Mouse (Mus musculus) adipocyte (in vitro differentiated cells): ENCODE measurements around the gene Fmnl3.

Source experiments
- DNase-seq: peaks from one replicate; pipeline ENCODE4 v3.0.0-alpha.2; 2016; ENCODE audit warnings: low spot score

Fmnl3 gene

GRCm38 (mm10) chr15:99317267-99317651, 53.0 kb downstream of the Fmnl3 start:
- DNase-seq: no peak

DNA sequence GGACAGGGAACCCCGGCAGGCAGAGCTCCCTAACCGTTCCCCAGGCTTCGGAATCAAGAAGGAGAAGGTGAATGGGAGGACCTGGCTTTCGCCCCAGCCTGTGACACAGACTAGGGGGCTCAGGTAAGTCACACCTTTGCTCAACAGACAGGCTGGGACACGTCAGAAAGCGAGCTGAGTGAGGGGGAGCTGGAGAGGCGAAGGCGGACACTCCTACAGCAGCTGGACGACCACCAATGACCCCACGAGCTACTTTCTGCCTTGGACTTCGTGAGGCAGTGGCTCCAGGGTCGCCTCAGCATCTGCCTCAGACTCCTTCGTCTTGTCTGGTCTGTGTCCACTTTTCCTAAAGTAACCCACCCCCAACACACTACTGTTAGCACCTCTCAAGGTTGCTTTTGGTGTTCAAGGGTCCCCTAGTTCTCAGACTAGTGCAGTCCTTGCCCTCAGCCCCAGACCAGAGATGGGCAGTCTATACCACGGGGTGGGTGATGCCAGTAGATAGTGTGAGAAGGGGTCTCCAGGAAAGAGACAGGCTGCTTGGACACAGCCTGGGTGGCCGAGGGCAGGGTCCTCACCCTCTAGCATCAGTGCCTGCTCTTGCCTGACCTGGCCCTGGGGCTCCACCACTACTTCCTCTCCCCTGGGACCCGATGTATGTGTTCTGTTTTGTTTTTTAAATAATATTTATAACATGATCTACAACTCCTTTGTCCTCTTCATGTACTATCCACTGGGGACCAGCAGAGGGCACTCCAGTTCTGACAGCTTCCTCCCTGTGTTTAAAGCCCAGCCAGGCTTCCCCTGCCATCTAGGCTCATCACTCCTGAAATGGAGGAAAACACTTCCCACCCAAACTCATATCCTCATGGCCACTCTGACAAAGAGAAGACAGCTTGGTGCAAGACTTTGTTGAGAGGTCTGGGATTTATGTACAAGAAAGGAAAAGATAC, 53.7 kb downstream of the Fmnl3 start:
- DNase-seq: peak; percentile 88

DNA sequence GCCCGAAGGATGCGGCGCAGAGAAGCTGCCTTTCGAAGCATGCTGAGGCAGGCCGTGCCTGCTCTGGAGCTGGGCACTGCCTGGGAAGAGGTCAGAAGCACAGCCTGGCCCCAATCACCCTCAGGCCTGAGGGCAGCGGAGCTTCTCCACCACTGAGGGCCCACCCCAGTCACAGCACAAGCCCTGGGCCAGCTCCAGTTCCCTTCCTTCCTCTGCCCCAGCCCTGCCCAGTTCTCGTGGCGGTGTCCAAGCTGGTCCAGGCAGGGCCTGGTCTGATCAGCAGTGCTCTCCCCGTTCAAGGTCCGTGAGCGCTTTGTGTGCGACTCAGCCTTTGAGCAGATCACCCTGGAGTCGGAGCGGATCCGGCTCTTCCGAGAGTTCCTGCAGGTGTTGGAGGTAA, 55.4 kb downstream of the Fmnl3 start:
- DNase-seq: no peak

DNA sequence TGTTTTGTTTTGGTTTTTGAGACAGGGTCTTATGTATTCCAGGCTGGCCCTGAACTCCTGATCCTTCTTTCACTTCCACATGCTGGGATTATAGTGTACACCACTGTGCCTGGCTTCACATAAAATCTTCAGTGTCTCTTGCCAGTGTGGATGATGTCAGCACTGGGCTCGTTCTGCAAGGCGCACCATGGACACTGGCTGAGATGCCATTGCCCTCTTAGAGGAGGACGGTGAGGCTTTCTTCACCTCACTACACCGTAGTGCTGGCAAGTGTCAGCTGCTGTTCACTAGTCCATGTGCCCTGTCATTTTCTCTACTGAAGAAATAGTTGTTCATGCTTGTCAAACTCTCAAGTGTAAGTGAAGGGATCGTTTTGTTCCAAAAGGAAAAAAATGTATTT, 59.7 kb downstream of the Fmnl3 start:
- DNase-seq: no peak

DNA sequence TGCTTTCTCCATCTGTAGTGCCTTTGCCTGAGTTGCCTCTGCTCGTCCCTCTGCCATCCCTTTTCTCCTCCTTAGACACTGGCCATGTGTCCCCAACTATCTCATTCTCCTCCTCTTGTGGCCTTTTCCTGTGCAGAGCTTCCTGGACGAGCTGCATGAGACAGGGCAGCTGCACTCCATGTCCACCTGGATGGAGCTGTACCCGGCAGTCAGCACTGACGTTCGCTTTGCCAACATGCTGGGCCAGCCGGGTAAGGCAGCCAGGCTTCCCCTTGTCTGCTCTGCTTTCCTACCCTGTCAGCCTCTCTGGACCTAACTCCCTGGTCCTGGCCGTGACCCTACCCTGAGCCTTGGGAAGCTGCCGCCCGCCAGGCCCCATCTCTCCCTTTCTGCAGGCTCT, 60.7 kb downstream of the Fmnl3 start:
- DNase-seq: no peak

DNA sequence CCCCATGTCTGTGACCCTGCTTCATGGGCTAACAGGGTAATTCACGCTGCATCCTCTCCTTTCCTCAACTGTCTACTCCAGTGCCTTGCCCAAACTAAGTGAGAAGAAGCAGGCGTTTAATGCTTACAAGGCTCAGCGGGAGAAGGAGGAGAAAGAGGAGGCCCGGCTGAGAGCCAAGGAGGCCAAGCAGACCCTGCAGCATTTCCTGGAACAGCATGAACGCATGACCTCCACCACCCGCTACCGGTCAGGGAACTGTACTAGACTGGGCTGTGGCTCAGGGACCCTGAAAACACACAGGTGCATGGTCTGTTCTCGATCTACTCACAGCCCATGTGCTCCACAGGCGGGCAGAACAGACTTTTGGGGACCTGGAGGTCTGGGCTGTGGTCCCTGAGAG, 62.8 kb downstream of the Fmnl3 start:
- DNase-seq: no peak

DNA sequence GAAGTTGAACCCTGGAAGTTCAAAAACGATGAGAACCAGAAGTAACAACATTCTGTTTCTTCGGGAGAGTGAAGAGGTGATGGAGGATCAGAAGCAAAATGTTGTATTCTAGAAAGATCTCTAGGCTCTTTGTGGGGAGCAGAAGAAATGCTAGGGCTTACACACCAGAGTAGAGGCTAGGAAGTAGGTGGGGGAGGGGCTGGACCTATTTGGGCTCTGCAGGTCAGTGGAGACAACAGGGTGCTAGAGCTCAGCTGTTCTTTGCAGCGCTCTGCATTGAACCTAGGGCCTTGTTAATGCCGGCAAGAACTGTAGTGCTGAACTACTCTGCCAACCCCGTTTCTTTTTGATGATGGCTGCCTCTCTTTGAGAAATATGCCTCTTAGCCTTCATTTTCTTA, 74.1 kb downstream of the Fmnl3 start:
- DNase-seq: no peak

DNA sequence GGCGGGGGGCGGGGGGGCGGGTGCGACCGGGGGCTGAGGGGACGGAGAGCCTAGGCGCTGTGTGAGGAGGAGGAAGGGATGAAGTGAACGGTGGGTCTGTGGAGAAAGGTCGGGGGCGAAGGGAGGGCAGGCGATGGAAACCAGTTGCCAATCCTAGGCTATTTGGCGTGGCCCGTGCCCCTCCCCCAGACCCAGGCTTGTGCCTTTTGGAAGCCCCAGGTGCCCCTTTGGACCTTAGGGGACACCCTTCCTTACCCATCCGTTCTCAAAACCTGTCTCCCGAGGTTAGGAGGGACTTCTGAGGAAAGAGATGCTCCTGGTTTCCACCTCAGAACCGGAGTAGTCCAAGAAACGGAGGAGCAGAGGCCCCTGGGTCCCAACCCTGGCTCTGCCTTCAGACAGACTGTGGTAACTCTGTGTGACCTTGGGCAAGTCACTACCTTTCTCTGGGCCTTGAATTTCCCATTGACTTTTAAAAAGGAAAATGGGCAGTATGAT, 74.7 kb downstream of the Fmnl3 start, which contains the start of gene Fam186b:
Fam186b (minus strand) TSS at position 405 of the 498 bp plus-strand sequence.
- DNase-seq: peak; percentile 30

DNA sequence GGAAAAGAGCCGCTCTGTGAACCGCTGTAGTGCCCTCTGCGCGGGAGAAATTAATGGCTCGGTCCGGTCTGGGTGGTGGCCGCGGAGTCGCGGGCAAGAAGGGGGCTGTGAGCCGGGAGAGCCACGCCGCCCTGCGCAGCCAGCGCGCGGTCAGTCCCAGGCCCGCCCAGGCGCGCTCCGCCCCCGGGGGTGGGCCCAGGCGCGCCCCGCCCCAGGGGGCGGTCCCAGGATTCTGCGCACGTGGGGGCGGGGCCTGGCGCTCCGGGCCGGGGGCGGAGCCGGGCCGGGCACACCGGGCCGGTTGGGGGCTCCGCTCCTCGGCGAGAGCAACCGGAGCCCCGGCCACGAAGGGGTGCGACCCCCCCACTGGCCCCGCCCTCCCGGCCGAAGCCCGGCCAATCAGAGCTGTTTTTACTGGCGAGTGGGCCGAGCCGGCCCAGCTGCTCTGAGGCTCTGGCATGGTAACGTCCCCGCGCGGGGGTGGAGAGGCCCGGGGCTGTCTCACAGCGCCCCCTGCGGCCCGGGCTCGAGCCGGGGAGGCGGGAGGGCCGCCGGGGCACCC, 75.4 kb downstream of the Fmnl3 start, which contains the start of gene Prpf40b:
Prpf40b (plus strand) TSS at position 275 of the 562 bp plus-strand sequence.
- peak; percentile 89 for DNase-seq

DNA sequence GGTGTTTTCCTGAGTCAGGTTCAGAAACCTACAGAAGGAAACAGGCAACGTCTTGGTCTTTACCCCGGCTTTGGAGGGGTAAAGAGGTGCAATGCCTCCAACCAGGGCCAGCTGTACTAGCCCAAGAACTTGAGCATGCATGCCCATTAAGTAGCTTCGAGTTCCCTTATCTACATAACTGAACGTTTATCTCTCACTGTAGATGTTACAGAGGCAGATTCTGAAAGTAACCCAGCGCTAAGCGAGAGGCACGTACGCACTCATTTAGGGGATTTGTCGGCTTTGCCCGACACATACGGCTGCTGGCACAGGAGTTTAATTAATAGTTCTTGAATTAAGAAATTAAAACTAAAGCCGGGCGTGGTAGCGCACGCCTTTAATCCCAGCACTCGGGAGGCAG, 76.0 kb downstream of the Fmnl3 start:
- DNase-seq: no peak

GRCm38 (mm10) chr15:99290586-99290985, 79.7 kb downstream of the Fmnl3 start:
- no peak for DNase-seq

DNA sequence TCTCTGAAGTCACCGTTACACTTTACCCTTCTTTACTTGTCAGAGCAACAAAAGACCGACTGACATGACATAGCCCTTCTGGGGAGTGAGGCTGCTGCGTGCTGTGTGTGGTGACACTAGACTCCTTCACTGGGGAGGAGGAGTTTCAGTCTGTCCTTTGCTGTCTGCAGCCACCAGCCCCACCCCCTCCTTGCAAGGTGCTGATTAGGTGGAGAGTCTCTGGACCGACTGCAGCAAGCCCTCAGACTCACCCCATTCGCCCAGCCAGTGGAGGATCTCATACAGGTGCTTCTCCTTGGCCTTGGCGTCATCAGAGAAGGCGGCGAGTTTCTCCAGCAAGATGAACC, 85.1 kb downstream of the Fmnl3 start:
- no peak for DNase-seq

DNA sequence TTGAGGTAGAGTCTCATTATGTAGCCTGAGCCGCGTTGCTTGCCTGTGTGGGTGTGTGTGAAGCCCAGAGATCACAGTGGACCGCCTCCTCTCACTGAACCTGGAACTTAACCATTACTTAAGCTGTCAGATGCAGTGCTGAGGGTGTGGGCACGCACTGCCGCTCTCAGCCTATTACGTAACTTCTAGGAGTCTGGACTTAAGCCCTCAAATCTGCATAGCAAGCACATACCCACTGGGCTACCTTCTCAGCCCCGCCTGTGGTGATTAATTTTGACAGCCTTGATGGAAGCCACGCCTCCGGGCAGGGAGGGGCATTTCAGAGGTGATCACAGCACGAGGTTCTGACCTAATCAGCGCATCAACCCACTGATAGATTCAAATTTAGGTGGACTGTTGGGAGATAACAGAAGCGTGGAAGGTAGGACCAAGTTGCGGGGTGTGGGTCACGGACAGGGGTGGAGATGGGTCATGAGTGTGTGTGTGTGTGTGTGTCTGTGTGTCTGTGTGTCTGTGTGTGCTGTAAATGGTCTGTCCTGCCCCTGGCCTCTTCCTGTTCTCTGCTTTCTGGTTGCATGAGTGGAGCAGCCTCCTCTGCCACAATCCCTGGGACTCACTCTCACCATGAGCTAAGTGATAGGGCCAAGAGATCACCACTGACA, 85.6 kb downstream of the Fmnl3 start:
- DNase-seq: peak; percentile 21

DNA sequence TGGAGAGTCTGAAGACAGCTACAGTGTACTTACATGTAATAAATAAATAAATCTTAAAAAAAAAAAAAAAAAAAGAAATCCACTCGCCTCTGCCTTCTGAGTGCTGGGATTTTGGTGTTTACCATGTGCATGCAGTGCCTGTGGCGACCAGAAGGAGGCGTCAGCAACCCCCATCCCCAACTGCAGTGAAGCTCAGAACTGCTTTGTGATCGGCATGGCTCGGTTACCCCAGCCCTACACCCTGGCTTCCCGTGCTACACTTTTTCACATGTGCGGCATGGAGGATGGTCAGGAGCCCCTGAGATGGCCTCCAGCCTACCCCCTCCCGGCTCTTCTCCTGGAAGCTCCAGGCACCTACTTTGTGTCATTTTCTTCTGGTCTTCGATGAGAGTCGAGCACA, 86.8 kb downstream of the Fmnl3 start:
- no peak for DNase-seq

- no peak for DNase-seq
Measured at GRCm38 (mm10) chr15:99278271-99278670, 92.0 kb downstream of the Fmnl3 start.

DNA sequence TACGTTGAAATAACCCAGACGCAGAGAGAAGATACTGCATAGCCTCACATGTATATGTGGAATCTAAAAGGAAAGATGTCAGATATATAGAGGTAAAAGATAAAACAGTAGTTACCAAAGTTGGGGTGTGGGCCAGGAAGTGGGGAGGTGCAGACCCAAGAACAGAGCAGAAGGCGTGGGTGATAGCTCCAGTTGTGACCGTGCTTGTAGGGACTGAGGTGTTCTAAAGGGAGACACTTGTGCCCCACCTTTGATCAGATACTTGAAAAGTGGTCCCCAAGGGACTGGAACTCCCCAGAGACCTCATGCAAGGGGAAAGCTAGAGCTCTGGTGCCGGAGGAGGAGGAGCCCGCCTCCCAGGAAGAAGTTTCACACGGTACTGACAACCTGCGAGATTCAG, 94.2 kb downstream of the Fmnl3 start:
- no peak for DNase-seq
